Mouse (Mus musculus) brain, adult 2 months (tissue): ENCODE data around the gene Megf11.

Source experiments
- DNase-seq: peaks from one replicate; pipeline ENCODE4 v3.0.0; 2011; ENCODE audit warnings: low read depth, low spot score

The Megf11 gene

GRCm38 (mm10) chr9:64747735-64748134 is 362.3 kb downstream of the Megf11 start:
- no peak for DNase-seq

DNA sequence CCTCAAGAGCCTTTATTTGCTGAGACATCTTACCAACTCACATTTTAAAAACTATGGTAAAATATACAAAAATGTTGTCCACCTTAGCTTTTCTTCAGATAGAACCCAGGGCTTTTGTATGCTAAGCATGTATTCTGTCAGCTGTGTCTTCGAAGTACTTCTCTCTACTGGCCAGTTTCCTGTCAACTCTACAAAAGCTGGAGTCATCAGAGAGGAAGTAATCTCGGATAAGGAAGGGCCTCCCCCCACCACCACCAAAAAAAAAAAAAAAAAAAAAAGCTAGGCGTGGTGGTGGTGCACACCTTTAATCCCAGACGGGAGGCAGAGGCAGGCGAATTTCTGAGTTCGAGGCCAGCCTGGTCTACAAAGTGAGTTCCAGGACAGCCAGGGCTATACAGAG is 363.9 kb downstream of the Megf11 start:
- no peak for DNase-seq

DNA sequence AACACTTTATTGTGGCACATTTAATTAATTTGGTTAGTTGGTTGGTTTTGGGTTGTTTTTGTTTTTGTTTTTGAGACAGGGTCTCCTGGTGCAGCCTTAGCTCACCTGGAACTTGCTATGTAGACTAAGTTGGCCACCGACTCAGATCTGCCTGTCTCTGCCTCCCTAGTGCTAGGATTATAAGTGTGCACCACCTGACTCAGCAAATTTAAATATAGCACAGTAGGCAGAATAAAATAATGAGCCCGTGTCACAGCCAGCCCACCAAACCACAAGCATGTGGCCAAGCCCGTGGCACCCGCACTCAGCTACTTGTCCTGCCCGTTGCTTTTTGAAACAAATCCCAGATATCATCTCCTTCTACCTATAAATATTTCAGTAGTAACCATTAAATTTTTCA is 367.1 kb downstream of the Megf11 start:
- DNase-seq, result no peak

DNA sequence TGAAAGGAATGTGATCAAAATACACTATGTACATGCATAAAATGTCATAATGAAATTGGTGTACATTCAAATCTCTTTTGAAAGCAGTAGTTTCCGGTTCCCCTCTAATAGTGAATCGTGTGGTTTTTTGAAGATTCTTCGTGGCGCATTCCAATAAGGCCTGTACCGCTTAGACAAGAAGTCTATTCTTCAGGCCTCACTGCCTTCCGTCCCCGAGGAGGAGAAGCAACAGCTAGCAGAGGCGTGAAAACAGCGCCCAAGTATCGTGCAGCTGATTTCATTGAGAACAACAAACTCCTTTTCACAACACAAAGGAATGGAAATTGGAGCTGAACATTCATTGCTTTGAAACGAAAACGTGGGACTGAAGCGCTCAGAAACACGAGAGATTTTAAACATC is 372.6 kb downstream of the Megf11 start:
- DNase-seq, result peak; percentile 29
